Mouse (Mus musculus) urinary bladder, postnatal 10 days (tissue): ENCODE data around the gene U90926.
"Not testable (repeated sequence)": the region's sequence is repeated elsewhere in the genome, so short reads cannot be mapped to it uniquely, and the experiment has no call there.

Experiments
- DNase-seq: peaks from one replicate; pipeline ENCODE4 v3.0.0; 2022; ENCODE audit warnings: low spot score

U90926 gene

DNA sequence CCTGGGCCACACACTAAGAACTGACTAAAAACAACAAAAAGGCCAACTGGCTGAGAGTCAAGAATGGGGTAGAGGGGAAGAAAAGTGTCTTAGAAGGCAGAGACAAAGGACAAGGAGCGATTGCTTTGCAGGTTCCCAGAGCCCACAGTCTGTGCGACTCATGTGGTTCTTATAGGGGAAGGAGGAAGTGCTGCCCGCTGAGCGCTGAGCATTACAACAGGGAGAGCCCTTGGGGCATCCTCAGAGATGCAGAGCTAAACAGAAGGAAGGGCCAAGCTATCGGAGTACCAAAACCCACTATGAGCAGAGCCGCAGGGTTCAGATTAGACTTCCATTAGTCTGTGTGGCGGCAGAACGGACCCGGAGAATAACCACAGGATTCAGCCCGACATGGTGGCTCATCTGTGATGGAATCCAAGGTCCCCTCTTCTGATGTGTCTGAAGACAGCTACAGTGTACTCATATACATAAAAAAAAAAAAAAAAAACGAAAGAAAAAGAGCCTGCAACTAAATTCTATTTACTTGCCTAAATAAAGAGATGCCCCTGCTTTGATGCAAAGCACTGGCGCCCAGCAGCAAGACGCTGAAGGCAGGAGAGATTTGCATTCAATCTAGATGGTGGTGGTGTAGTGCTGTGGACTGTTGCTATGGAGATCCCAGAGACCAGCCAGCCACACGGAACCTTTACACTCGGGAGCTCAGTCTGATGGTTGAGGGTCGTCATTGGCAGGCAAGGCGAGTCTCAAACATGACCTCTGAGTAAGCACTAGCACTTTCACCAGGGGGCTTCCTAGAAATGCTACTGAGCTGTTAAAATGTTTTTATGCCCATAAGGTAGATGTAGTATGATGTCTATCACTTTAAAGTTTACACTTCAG is 3.9 kb upstream of the U90926 start:
- no peak for DNase-seq

DNA sequence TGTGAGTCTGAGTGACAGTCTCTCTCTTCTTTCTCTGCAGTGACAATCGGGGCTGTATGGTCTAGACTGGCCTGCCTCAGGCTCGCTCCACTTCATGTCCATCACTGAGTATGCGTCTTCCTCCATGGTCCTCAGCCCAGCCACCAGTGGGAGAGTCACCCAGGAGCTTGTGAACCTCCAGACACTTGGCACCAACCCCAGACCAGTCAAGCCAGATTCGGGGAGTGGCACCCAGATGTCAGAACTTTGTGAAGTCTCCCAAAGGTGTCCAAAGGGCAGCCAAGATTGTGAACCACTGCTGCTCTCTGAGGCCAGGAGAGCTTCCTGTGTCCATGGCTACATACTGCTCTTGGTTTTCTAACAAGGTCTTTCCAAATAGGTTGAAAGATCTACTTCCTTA is 3.0 kb downstream of the U90926 start:
- DNase-seq: no peak

DNA sequence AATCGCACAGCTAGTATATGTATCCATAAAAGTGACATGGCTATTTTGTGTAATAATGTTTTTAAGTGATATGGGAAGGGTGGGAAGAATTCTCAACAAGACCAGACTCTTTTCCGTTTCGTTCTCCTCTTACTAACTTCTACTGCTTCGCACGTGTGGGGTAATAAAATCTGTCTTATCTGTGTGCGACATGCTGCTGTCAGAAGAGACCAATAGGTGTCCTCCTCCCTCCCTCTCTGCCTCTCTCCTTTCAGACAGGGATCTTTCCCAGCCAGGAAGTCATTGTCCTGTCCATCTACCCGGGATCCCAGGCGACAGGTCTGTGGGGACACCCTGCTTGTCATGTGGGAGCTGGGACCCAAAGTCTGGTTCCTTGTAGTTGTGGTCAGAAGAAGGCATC is 5.0 kb downstream of the U90926 start:
- no peak for DNase-seq

DNA sequence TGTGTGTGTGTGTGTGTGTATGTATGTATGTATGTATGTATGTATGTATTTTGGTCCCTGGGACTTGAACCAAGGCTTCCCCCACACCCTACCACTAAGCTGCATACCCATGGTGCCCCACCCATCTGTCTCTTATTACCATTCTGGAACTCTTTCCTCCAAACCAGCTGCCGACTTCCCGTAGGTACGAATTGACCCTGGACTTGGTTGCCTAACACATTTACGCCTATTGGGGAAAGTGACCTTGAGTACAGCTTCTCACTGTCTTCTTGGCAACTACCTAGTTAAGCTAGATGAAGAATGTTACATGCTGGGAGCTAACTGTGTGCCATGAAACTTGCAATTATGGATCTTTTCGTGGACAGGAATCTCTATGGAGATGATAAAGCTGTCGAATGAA is 9.1 kb downstream of the U90926 start:
- no peak for DNase-seq

DNA sequence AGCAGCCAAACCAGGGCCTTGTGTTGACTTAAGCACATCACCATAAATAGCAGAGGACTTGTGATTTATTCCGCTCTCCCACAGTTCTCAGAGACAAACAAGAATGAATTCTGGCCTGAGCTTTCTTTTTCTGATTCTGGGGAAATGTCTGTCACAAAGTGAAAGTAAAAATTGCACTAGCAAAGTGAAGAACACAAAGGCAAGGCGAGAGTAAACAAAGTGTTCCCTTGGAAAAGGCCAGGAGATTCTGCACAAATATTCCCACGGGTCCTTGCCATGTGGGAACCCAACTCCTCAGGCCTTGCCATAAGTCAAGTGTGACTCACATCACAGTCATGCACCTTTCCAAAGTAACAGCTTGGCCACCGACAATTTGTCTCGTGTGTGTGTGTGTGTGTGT is 9.5 kb downstream of the U90926 start:
- no peak for DNase-seq

DNA sequence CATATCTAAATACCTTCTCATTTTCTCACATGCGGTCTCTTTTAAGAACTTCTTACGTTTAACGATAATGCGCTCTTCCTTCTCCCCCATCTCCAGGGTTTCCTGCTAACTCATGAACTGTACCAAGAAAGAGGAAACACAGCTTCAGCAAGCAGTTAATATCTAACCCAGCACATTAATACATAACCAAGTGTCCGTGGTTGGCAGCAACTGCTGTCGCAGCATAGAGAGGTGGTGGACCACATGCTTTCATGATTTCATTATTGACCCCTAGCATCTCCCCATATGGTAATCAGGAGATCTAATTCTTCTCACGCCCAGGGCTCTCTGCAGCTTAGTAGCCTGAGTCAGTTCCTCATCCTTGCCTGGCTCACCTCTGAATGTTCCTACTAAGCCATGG is 10.0 kb downstream of the U90926 start:
- no peak for DNase-seq

DNA sequence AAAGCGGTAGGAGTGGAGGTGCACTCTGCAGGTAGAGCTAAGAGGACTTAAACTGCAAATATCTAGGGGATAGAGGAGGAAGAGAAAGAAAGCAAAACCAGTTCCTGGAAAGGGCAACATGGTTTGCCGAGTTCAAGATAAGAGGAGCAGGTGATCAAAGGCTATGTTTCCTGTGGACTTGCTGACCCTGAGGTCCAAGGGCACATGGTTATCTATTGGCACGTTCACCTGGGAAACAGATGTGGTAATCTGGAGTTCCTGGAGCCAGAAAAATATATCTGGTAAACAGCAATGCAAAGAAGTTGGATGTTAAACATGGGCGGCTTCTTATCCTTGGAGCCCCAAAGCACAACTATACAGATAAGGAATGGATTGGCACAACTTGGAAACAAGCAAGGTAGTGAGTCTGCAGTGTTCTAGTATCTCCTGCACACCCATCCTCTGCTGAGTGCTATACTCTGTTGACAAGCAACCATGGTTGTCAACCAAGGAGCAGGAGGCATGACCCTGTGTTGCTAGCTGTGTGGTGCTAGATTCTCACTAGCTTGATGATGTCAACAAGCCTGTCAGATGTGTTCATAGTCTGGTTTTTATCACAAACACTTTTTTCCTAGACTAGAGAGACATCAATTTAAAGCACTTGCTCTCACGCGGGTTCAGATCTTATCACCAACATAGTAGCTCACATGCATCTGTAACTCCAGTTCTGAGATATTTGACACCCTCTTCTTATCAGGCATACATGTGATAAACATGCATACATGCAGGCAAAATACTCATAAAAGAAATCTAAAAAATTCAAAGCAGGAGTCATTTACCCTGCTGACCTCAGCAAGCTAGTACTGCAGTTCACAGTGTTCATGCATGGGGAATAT is 10.8 kb downstream of the U90926 start:
- no peak for DNase-seq

DNA sequence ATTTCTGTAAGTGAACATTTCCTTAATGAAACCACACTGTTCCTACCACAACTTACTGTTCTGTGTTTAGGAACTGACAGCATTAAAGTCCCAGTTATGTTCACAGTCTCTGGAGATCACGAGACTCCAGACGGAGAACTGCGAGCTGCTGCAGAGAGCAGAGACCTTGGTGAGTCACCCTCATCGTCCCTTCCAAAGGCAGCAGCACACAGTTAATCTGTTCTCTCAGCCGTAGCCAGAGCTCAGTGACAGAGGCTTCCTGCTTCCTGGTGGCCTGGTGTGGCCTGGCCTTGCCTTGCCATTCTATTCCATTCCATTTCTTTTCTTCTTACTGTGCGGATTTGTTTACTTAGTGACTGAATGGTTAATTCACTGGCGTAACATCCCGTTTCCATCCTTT is 16.9 kb downstream of the U90926 start:
- no peak for DNase-seq

DNA sequence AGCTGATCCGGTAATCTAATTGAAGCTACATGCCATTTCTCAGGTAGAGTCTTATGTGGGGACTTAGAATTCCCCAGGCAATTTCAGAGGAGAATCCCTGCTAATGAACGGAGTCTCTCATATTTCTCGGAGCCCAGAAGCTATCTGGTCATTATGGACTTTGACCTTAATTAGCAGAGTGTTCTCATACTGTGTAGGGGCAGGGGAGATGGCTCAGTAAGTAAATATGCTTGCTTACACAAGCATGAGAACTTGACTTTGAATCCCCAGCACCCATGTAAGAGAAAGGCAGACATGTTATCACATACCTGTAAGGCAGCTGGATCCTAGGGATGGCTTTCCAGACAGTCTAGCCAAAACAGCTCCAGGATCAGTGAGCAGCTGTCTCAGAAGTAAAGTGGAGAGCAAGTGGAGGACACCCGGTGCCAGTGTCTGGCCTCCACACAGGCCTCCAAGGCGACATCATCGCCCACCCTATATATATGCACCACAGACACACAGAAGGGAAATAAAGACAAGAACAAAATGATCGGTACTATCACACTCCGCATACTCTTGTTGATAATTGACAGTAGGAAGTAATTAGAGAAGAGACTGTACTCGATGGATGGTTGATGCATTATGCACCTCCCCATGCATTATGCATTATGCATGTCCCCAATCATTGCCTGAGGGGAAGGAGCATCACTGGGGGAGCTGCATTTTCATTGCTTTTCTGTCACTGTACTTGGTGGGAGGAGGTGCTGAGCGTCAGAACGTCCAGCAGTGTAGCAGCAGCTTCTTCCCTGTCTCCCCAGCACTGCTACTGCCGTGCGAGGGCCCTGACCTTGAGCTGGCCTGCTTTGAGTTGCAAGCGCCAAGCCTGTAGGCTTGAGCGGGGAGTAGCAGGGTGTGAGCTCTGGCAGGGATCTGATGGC is 18.1 kb downstream of the U90926 start:
- DNase-seq: no peak

DNA sequence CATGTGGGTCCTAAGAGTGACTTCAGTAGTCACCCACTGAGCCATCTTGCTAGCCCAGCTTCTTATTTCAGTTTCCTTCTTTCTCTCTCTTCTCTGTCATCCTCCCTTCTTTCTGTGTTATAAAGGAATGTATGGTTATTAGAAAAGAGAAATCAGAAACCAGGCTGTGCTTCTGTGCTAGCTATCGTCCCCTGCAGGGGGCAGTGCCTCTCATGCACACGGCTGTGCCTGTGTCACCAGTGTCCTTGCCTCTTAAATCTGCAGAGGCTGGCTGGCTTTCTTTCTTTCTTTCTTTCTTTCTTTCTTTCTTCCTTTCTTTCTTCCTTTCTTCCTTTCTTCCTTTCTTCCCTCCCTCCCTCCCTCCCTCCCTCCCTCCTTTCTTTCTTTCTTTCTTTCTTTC is 19.5 kb downstream of the U90926 start:
- DNase-seq: not testable (repeated sequence)

DNA sequence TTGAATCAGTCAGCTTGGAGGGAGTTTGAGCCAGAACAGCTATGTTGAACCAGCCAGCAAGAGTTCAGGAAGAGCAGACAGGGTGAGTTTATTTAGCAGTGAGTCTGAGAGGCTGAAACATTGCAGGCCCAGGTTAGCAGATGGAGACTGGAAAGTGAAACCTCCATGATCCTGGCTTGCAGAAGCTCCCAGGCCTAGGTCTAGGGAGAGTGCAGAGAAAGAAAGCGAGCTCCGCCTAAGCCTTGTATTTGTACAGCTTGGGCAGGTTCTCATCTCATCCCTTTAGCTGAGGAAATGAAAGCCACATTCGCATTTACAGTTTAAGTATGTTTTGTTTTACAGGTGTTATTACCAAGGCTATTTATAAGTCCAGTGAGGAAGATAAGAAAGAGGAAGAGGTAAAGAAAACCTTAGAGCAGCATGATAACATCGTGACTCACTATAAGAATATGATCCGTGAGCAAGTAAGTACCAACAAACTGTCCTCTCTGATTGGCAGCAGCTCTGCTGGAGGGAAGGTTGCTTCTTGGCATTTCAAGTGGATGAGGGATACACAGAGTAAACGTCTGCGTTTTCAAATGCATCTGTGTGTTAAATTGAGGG is 26.2 kb downstream of the U90926 start:
- no peak for DNase-seq

DNA sequence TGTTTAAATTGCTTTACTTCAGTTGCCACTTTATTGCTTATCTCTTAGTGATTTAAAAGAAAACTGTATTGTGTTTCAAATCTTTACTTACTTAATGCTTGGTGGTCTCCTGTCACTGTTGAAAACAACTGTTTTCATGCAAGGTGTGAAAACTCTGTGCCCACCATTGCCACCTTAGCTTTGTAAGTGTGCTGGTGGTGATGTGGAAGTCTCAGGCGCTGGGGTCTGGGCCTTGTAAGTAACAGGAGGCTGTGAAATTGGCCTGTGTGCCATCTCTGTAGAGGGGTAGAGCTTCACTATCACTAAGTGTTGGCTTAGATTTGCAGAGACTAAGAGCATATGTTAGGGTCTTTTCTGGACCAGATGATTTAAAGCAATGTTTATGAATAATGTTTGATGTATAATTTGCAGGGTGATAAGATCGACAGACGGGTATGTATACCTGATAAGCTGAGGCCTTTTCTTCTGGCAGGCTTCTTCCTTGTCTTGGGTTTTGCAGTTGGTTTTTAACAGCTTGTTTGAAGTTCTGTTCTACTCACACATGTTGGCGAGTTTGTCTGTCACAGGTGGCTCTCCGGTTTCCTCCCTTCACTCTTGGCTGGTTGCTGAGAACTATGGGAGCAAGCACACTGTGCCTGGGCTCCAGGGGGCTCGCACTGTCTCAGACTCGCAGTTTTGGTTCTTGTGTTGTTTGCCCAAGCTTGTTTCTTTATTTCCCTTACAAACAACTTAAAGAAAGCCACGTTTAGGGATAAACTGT is 32.0 kb downstream of the U90926 start:
- no peak for DNase-seq

DNA sequence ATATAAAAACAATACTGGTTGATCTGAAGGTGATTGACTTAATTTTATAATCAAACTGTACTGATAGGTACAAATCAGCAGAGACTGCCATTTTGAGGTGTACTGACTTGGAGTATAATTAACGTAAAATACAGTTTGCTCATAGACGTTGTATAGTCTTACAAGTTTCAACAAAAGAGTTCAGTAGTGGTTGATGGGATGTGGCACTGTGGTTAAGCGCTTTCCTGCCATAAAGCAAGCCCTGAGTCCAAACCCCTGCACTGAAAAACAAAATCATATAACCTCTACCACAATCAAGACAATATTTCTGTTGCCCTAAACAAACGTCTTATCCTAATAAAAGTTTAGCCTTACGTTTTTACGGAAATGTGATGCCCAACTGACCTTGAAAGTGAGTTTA is 49.2 kb downstream of the U90926 start:
- no peak for DNase-seq
